Comparison of ENCODE assay signal across 18 mouse cellular contexts in the genomic region with DNA sequence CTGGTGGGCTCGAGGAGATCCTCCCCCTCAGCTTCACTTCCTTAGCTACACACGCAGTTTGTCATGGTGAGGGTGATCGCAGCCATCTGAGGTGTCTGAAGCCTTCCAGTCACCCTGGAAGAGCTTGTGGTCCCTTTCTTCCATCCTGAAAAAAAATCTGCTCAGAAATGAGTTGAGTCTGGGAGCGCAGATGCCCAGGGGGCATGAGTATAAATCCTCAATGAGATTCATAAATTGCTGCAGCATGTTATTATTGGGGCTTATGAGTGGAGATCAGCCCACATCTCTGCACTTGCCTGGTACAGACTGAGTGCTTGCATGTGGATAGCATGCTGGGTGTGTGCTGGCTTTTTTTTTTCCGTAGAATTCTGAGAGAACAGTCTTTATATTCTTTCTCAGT.
A peak's percentile ranks its signal among the peaks of the same experiment; 100 is the strongest.
DNase-seq lines count a peak whose midpoint lies in the region; ATAC-seq and TF ChIP-seq lines count a peak whose summit lies in the region.
"Had no signal": no experiment of that assay in that cellular context is flagged by ENCODE, and none has a peak within 500 bp of the region (broad histone marks: within the 10 kb centered on the region; RNA-seq: fewer than 3 reads in every experiment).

No protein-coding gene starts in this region.

- no peaks in the 10 kb centered on the region for H3K36me3 ChIP-seq in kidney, embryonic 14.5 days (ENCODE audit: control insufficient read depth, insufficient read depth, low read length)
- H3K36me3 ChIP-seq in midbrain, embryonic 12.5 days: no peaks in the 10 kb centered on the region
- H3K36me3 ChIP-seq in midbrain, postnatal 0 days (ENCODE audit: insufficient read depth, low read length): no peaks in the 10 kb centered on the region
- no peaks in the 10 kb centered on the region for H3K36me3 ChIP-seq in hindbrain, embryonic 14.5 days (replicated peaks; ENCODE audit: control insufficient read depth, insufficient read depth)
- H3K36me3 ChIP-seq: embryonic facial prominence, embryonic 15.5 days; G1E; heart, embryonic 15.5 days; hindbrain, embryonic 15.5 days; liver, embryonic 12.5 days; neural tube, embryonic 15.5 days had no signal

- no peaks in the 10 kb centered on the region for H3K9me3 ChIP-seq in kidney, embryonic 14.5 days (ENCODE audit: control insufficient read depth, low read length)
- H3K9me3 ChIP-seq in midbrain, embryonic 12.5 days: no peaks in the 10 kb centered on the region
- no peaks in the 10 kb centered on the region for H3K9me3 ChIP-seq in midbrain, postnatal 0 days (ENCODE audit: low read length)
- no peaks in the 10 kb centered on the region for H3K9me3 ChIP-seq in hindbrain, embryonic 14.5 days (ENCODE audit: control insufficient read depth, low read length)
- H3K9me3 ChIP-seq: embryonic facial prominence, embryonic 15.5 days; G1E; heart, embryonic 15.5 days; hindbrain, embryonic 15.5 days; liver, embryonic 12.5 days; neural tube, embryonic 15.5 days had no signal

- no peak overlapping the region for H3K4me3 ChIP-seq in kidney, embryonic 14.5 days (ENCODE audit: low read length)
- H3K4me3 ChIP-seq in midbrain, embryonic 12.5 days: no peak overlapping the region
- H3K4me3 ChIP-seq in midbrain, postnatal 0 days (ENCODE audit: low read depth, low read length): no peak overlapping the region
- H3K4me3 ChIP-seq in hindbrain, embryonic 14.5 days (replicated peaks; ENCODE audit: low read length): no peak overlapping the region
- H3K4me3 ChIP-seq: embryonic facial prominence, embryonic 15.5 days; heart, adult 2 months; heart, embryonic 15.5 days; hindbrain, embryonic 15.5 days; liver, embryonic 12.5 days; myocyte; neural tube, embryonic 15.5 days had no signal

- WGBS in kidney, embryonic 14.5 days: 31% methylated on average over 5 of the region's 5 CpGs
- 74% methylated on average over 5 of the region's 5 CpGs for WGBS in midbrain, embryonic 12.5 days
- 55% methylated on average over 5 of the region's 5 CpGs for WGBS in midbrain, postnatal 0 days
- 70% methylated on average over 5 of the region's 5 CpGs for whole genome bisulfite sequencing in hindbrain, embryonic 14.5 days

- no peak for TF ChIP-seq CTCF in midbrain, postnatal 0 days (IDR thresholded peaks at IDR 0.05)

- peaks cover 17% of the 10 kb centered on the region for H3K4me1 ChIP-seq in kidney, embryonic 14.5 days (ENCODE audit: control insufficient read depth, insufficient read depth, low read length)
- H3K4me1 ChIP-seq in midbrain, embryonic 12.5 days: peaks cover 30% of the 10 kb centered on the region
- H3K4me1 ChIP-seq in midbrain, postnatal 0 days (ENCODE audit: insufficient read depth, low read length): no peaks in the 10 kb centered on the region
- H3K4me1 ChIP-seq in hindbrain, embryonic 14.5 days (replicated peaks; ENCODE audit: control insufficient read depth, insufficient read depth, low read length): peaks cover 27% of the 10 kb centered on the region
- H3K4me1 ChIP-seq: liver, embryonic 12.5 days had no signal

- DNase-seq in kidney, adult 18-20 months: no peak
- DNase-seq in midbrain, postnatal 0 days (ENCODE audit: low spot score): no peak
- DNase-seq in hindbrain, embryonic 14.5 days (ENCODE audit: low spot score): peak; percentile 33
- no peak for DNase-seq in frontal cortex, postnatal 10 days (ENCODE audit: low spot score in 2 of 2)
- no peak for DNase-seq in layer of hippocampus, postnatal 25 days (ENCODE audit: extremely low spot score in 1 of 2, low spot score in 1 of 2)
- DNase-seq: cerebellum, postnatal 14 days; gastrocnemius, postnatal 14 days; heart, adult 2 months; right cerebral cortex, postnatal 4 days had no signal

- no peak overlapping the region for H3K27ac ChIP-seq in kidney, embryonic 14.5 days (ENCODE audit: low read depth, low read length)
- 0 out of 2 replicates have a peak overlapping the region, but pooled peaks have one; percentile 15 for H3K27ac ChIP-seq in midbrain, embryonic 12.5 days (replicated peaks)
- H3K27ac ChIP-seq in midbrain, postnatal 0 days (ENCODE audit: low read depth, low read length): no peak overlapping the region
- no peak overlapping the region for H3K27ac ChIP-seq in hindbrain, embryonic 14.5 days
- H3K27ac ChIP-seq: embryonic facial prominence, embryonic 15.5 days; heart, adult 2 months; heart, embryonic 15.5 days; hindbrain, embryonic 15.5 days; liver, embryonic 12.5 days; neural tube, embryonic 15.5 days had no signal

- H3K4me2 ChIP-seq in kidney, embryonic 14.5 days (replicated peaks; ENCODE audit: low read depth, low read length): peak overlapping the region; percentile 11; the same call in 1 of the 2 replicates
- no peak overlapping the region for H3K4me2 ChIP-seq in midbrain, embryonic 12.5 days (replicated peaks)
- H3K4me2 ChIP-seq in midbrain, postnatal 0 days (ENCODE audit: low read depth, low read length, poor library complexity, severe bottlenecking): no peak overlapping the region
- H3K4me2 ChIP-seq in hindbrain, embryonic 14.5 days (replicated peaks): no peak overlapping the region
- H3K4me2 ChIP-seq: heart, embryonic 15.5 days; hindbrain, embryonic 15.5 days; liver, embryonic 12.5 days; neural tube, embryonic 15.5 days had no signal

- 0 out of 2 replicates have a peak overlapping the region, but pooled peaks have one; percentile 18 for H3K9ac ChIP-seq in kidney, embryonic 14.5 days (ENCODE audit: low read depth, low read length)
- H3K9ac ChIP-seq in midbrain, embryonic 12.5 days (replicated peaks): no peak overlapping the region
- H3K9ac ChIP-seq in midbrain, postnatal 0 days (replicated peaks; ENCODE audit: low read length, poor library complexity, severe bottlenecking): no peak overlapping the region
- H3K9ac ChIP-seq in hindbrain, embryonic 14.5 days: no peak overlapping the region
- H3K9ac ChIP-seq: embryonic facial prominence, embryonic 15.5 days; heart, embryonic 15.5 days; hindbrain, embryonic 15.5 days; liver, embryonic 12.5 days; neural tube, embryonic 15.5 days had no signal

- H3K27me3 ChIP-seq in kidney, embryonic 14.5 days (ENCODE audit: control insufficient read depth, insufficient read depth, low read length): no peaks in the 10 kb centered on the region; the same call in 1 of the 2 replicates
- H3K27me3 ChIP-seq in midbrain, embryonic 12.5 days: peaks cover 18% of the 10 kb centered on the region
- no peaks in the 10 kb centered on the region for H3K27me3 ChIP-seq in midbrain, postnatal 0 days (ENCODE audit: insufficient read depth, low read length)
- H3K27me3 ChIP-seq in hindbrain, embryonic 14.5 days (ENCODE audit: control insufficient read depth, insufficient read depth, low read length): no peaks in the 10 kb centered on the region
- H3K27me3 ChIP-seq: embryonic facial prominence, embryonic 15.5 days; heart, embryonic 15.5 days; hindbrain, embryonic 15.5 days; neural tube, embryonic 15.5 days had no signal

- ATAC-seq in kidney, embryonic 14.5 days (ENCODE audit: low FRiP score, low TSS enrichment): no peak
- no peak for ATAC-seq in midbrain, embryonic 12.5 days (ENCODE audit: low FRiP score, low read depth)
- no peak for ATAC-seq in midbrain, postnatal 0 days (ENCODE audit: low FRiP score)
- ATAC-seq in hindbrain, embryonic 14.5 days (ENCODE audit: low FRiP score): no peak
- ATAC-seq: liver, embryonic 12.5 days had no signal
